Mouse (Mus musculus): ENCODE data around the gene Hpgd. TPM values are rescaled to one million over a fixed set of nuclear protein-coding genes. Genes with fewer than 3 reads are reported as not detected.

Gene Hpgd
- polyA plus RNA-seq, 1 experiment from 2014 or later = 2.3 TPM

GRCm38 (mm10) chr8:56343505-56343904 lies 49.1 kb downstream of the Hpgd start:
- WGBS = 91% methylated on average over 6 of the region's 6 CpGs
- no peak overlapping the region for H3K4me2 ChIP-seq (ENCODE audit: low read depth, low read length)
- H3K4me3 ChIP-seq (ENCODE audit: low read depth, low read length) = no peak overlapping the region
- no peaks in the 10 kb centered on the region for H3K9me3 ChIP-seq (ENCODE audit: control insufficient read depth, low read length)
- no peak for ATAC-seq (ENCODE audit: low read depth)
- no peaks in the 10 kb centered on the region for H3K27me3 ChIP-seq (ENCODE audit: control insufficient read depth, insufficient read depth, low read length)
- no peaks in the 10 kb centered on the region for H3K36me3 ChIP-seq (ENCODE audit: control insufficient read depth, insufficient read depth, low read length)
- no peak overlapping the region for H3K27ac ChIP-seq (ENCODE audit: low read depth, low read length)
- H3K4me1 ChIP-seq (ENCODE audit: control insufficient read depth, insufficient read depth, low read length) = no peaks in the 10 kb centered on the region
- H3K9ac ChIP-seq (replicated peaks; ENCODE audit: low read depth, low read length) = no peak overlapping the region

GRCm38 (mm10) chr8:56343940-56344339 lies 49.6 kb downstream of the Hpgd start:
- Histone ChIP-seq H3K4me3 (ENCODE audit: low read depth, low read length) (no peak overlapping the region), H3K27ac (ENCODE audit: low read depth, low read length) (no peak overlapping the region), H3K9me3 (ENCODE audit: control insufficient read depth, low read length) (no peaks in the 10 kb centered on the region), H3K4me1 (ENCODE audit: control insufficient read depth, insufficient read depth, low read length) (no peaks in the 10 kb centered on the region), H3K9ac (replicated peaks; ENCODE audit: low read depth, low read length) (no peak overlapping the region), H3K4me2 (ENCODE audit: low read depth, low read length) (no peak overlapping the region), H3K27me3 (ENCODE audit: control insufficient read depth, insufficient read depth, low read length) (no peaks in the 10 kb centered on the region), H3K36me3 (ENCODE audit: control insufficient read depth, insufficient read depth, low read length) (no peaks in the 10 kb centered on the region)
- WGBS = 85% methylated on average over 2 of the region's 2 CpGs
- no peak for ATAC-seq (ENCODE audit: low read depth)

- Histone ChIP-seq H3K9me3 (ENCODE audit: control insufficient read depth, low read length) (no peaks in the 10 kb centered on the region), H3K4me1 (ENCODE audit: control insufficient read depth, insufficient read depth, low read length) (no peaks in the 10 kb centered on the region), H3K36me3 (ENCODE audit: control insufficient read depth, insufficient read depth, low read length) (no peaks in the 10 kb centered on the region), H3K9ac (replicated peaks; ENCODE audit: low read depth, low read length) (no peak overlapping the region), H3K27ac (ENCODE audit: low read depth, low read length) (no peak overlapping the region), H3K4me2 (ENCODE audit: low read depth, low read length) (no peak overlapping the region), H3K27me3 (ENCODE audit: control insufficient read depth, insufficient read depth, low read length) (no peaks in the 10 kb centered on the region), H3K4me3 (ENCODE audit: low read depth, low read length) (no peak overlapping the region)
- no peak for ATAC-seq (ENCODE audit: low read depth)
- 78% methylated on average over 1 of the region's 1 CpGs for WGBS
Measured at GRCm38 (mm10) chr8:56344359-56344758, 50.0 kb downstream of the Hpgd start.

GRCm38 (mm10) chr8:56345641-56346420 lies 51.4 kb downstream of the Hpgd start:
- 93% methylated on average over 5 of the region's 5 CpGs for WGBS
- no peaks in the 10 kb centered on the region for H3K36me3 ChIP-seq (ENCODE audit: control insufficient read depth, insufficient read depth, low read length)
- H3K27me3 ChIP-seq (ENCODE audit: control insufficient read depth, insufficient read depth, low read length) = no peaks in the 10 kb centered on the region
- no peak overlapping the region for H3K4me3 ChIP-seq (ENCODE audit: low read depth, low read length)
- no peak overlapping the region for H3K27ac ChIP-seq (ENCODE audit: low read depth, low read length)
- no peaks in the 10 kb centered on the region for H3K9me3 ChIP-seq (ENCODE audit: control insufficient read depth, low read length)
- H3K4me1 ChIP-seq (ENCODE audit: control insufficient read depth, insufficient read depth, low read length) = no peaks in the 10 kb centered on the region
- H3K9ac ChIP-seq (replicated peaks; ENCODE audit: low read depth, low read length) = no peak overlapping the region
- no peak overlapping the region for H3K4me2 ChIP-seq (ENCODE audit: low read depth, low read length)
- no peak for ATAC-seq (ENCODE audit: low read depth)

GRCm38 (mm10) chr8:56363180-56363579 lies 68.8 kb downstream of the Hpgd start:
- 91% methylated on average over 2 of the region's 2 CpGs for WGBS
- Histone ChIP-seq H3K9ac (replicated peaks; ENCODE audit: low read depth, low read length) (no peak overlapping the region), H3K4me3 (ENCODE audit: low read depth, low read length) (no peak overlapping the region)

More at GRCm38 (mm10) chr8:56363180-56363579, 68.8 kb downstream of the Hpgd start:
- no peaks in the 10 kb centered on the region for H3K27me3 ChIP-seq (ENCODE audit: control insufficient read depth, insufficient read depth, low read length)
- no peak overlapping the region for H3K27ac ChIP-seq (ENCODE audit: low read depth, low read length)
- no peaks in the 10 kb centered on the region for H3K9me3 ChIP-seq (ENCODE audit: control insufficient read depth, low read length)
- ATAC-seq (ENCODE audit: low read depth) = no peak
- no peak overlapping the region for H3K4me2 ChIP-seq (ENCODE audit: low read depth, low read length)
- H3K36me3 ChIP-seq (ENCODE audit: control insufficient read depth, insufficient read depth, low read length) = no peaks in the 10 kb centered on the region
- no peaks in the 10 kb centered on the region for H3K4me1 ChIP-seq (ENCODE audit: control insufficient read depth, insufficient read depth, low read length)
